Mouse (Mus musculus) limb, embryonic 13.5 days (tissue): ENCODE data around the gene Abcb1a. TPM values are rescaled to one million over a fixed set of nuclear protein-coding genes. Genes with fewer than 3 reads are reported as not detected.
"Not testable (repeated sequence)": the region's sequence is repeated elsewhere in the genome, so short reads cannot be mapped to it uniquely, and the experiment has no call there.

Experiments used
- ATAC-seq: fragments of 200-750 bp; cut with Nextera tagmentation; 2 replicates; pipeline ENCODE4 v1.8.0; 2017; ENCODE audit warnings: low read depth, moderate number of reproducible peaks, moderate TSS enrichment; ENCODE audit not compliant: low FRiP score
- H3K27ac ChIP-seq: fragments of 300-500 bp; sonication (generic); 2 replicates; pipeline ENCODE4 v1.5.1; 2015; ENCODE audit warnings: inconsistent platforms, mild to moderate bottlenecking, moderate library complexity
- H3K27me3 ChIP-seq: fragments of 300-500 bp; sonication (generic); 2 replicates; pipeline ENCODE4 v1.6.1; 2015; ENCODE audit warnings: mild to moderate bottlenecking, inconsistent platforms
- H3K36me3 ChIP-seq: fragments of 300-500 bp; sonication (generic); 2 replicates; pipeline ENCODE4 v1.6.1; 2015; ENCODE audit warnings: inconsistent platforms, mild to moderate bottlenecking, moderate library complexity
- H3K4me1 ChIP-seq: fragments of 300-500 bp; sonication (generic); 2 replicates; pipeline ENCODE4 v1.6.1; 2015; ENCODE audit warnings: inconsistent platforms
- H3K4me2 ChIP-seq: fragments of 300-500 bp; sonication (generic); replicated peaks from 2 replicates; pipeline ENCODE4 v1.6.1; 2015; ENCODE audit warnings: inconsistent platforms, mild to moderate bottlenecking, moderate library complexity
- H3K4me3 ChIP-seq: fragments of 300-500 bp; sonication (generic); 2 replicates; pipeline ENCODE4 v1.5.1; 2015; ENCODE audit warnings: moderate library complexity, mild to moderate bottlenecking, inconsistent platforms
- H3K9ac ChIP-seq: fragments of 300-500 bp; sonication (generic); 2 replicates; pipeline ENCODE4 v1.6.1; 2015; ENCODE audit warnings: mild to moderate bottlenecking, inconsistent platforms
- H3K9me3 ChIP-seq: fragments of 300-500 bp; sonication (generic); 2 replicates; pipeline ENCODE4 v1.6.1; 2016; ENCODE audit warnings: inconsistent platforms
- WGBS: fragments of 180-500 bp; shearing (Covaris S2); methylation state at CpG from one replicate; pipeline ENCODE4 v1.1.7; 2015; 5-methylcytosine and 5-hydroxymethylcytosine counted together
- polyA plus RNA-seq: library from polyadenylated mRNA; unstranded; fragments of >200 nt; fragmentation: Nextera tagmentation; extraction: Ambion mirVana; gene quantifications from 2 replicates; pipeline ENCODE4 v1.2.1, GENCODE M21; 2015

The Abcb1a gene
- polyA plus RNA-seq, 1 experiment from 2014 or later: 0.28 TPM

GRCm38 (mm10) chr5:8733307-8733706 is 73.4 kb downstream of the Abcb1a start:
- ATAC-seq, H3K4me2 ChIP-seq, H3K4me3 ChIP-seq, H3K36me3 ChIP-seq, H3K9me3 ChIP-seq, H3K4me1 ChIP-seq, H3K27me3 ChIP-seq, H3K27ac ChIP-seq, H3K9ac ChIP-seq: not testable (repeated sequence)
- WGBS: 65% methylated on average over 9 of the region's 10 CpGs

- Histone ChIP-seq H3K27me3 (no peaks in the 10 kb centered on the region), H3K4me2 (no peak overlapping the region), H3K36me3 (no peaks in the 10 kb centered on the region), H3K27ac (no peak overlapping the region), H3K9me3 (no peaks in the 10 kb centered on the region), H3K9ac (no peak overlapping the region), H3K4me1 (0 out of 2 replicates have a peak, but pooled peaks cover 3% of the 10 kb centered on the region), H3K4me3 (no peak overlapping the region)
- no peak for ATAC-seq
- WGBS: 78% methylated on average over 4 of the region's 4 CpGs
Measured at GRCm38 (mm10) chr5:8736389-8736788, 76.5 kb downstream of the Abcb1a start.

- no peak for ATAC-seq
- Histone ChIP-seq H3K27ac (no peak overlapping the region), H3K9ac (no peak overlapping the region), H3K27me3 (no peaks in the 10 kb centered on the region), H3K4me1 (0 out of 2 replicates have a peak, but pooled peaks cover 3% of the 10 kb centered on the region), H3K36me3 (no peaks in the 10 kb centered on the region), H3K4me2 (no peak overlapping the region), H3K9me3 (no peaks in the 10 kb centered on the region), H3K4me3 (no peak overlapping the region)
- WGBS: 91% methylated on average over 4 of the region's 4 CpGs
Measured at GRCm38 (mm10) chr5:8737062-8737461, 77.2 kb downstream of the Abcb1a start.

GRCm38 (mm10) chr5:8747244-8747643 is 87.4 kb downstream of the Abcb1a start:
- not testable (repeated sequence) for H3K4me3 ChIP-seq, H3K36me3 ChIP-seq, H3K4me2 ChIP-seq, H3K4me1 ChIP-seq, H3K27me3 ChIP-seq, H3K27ac ChIP-seq, H3K9me3 ChIP-seq, ATAC-seq, H3K9ac ChIP-seq
- WGBS: 94% methylated on average over 13 of the region's 13 CpGs

- ATAC-seq: no peak
Measured at GRCm38 (mm10) chr5:8772866-8773265, 113.0 kb downstream of the Abcb1a start.

GRCm38 (mm10) chr5:8778311-8778710 is 118.4 kb downstream of the Abcb1a start:
- no peaks in the 10 kb centered on the region for H3K9me3 ChIP-seq
- no peak for ATAC-seq
- no peaks in the 10 kb centered on the region for H3K4me1 ChIP-seq
- no peak overlapping the region for H3K9ac ChIP-seq
- no peak overlapping the region for H3K27ac ChIP-seq
- H3K4me2 ChIP-seq: no peak overlapping the region
- H3K27me3 ChIP-seq: no peaks in the 10 kb centered on the region
- WGBS: 80% methylated on average over 2 of the region's 2 CpGs
- H3K4me3 ChIP-seq: no peak overlapping the region
- no peaks in the 10 kb centered on the region for H3K36me3 ChIP-seq

More at GRCm38 (mm10) chr5:8772866-8773265, 113.0 kb downstream of the Abcb1a start:
- 65% methylated on average over 3 of the region's 3 CpGs for WGBS
- Histone ChIP-seq H3K27me3 (no peaks in the 10 kb centered on the region), H3K4me2 (no peak overlapping the region), H3K27ac (no peak overlapping the region), H3K4me1 (no peaks in the 10 kb centered on the region), H3K36me3 (no peaks in the 10 kb centered on the region), H3K4me3 (no peak overlapping the region), H3K9ac (no peak overlapping the region), H3K9me3 (no peaks in the 10 kb centered on the region)

- no peak for ATAC-seq
- Histone ChIP-seq H3K9ac (no peak overlapping the region), H3K27ac (no peak overlapping the region), H3K4me2 (no peak overlapping the region), H3K9me3 (no peaks in the 10 kb centered on the region), H3K27me3 (no peaks in the 10 kb centered on the region), H3K4me1 (no peaks in the 10 kb centered on the region), H3K36me3 (no peaks in the 10 kb centered on the region), H3K4me3 (no peak overlapping the region)
- WGBS: 88% methylated on average over 2 of the region's 2 CpGs
Measured at GRCm38 (mm10) chr5:8778751-8779150, 118.9 kb downstream of the Abcb1a start.

GRCm38 (mm10) chr5:8792281-8792680 is 132.4 kb downstream of the Abcb1a start:
- no peaks in the 10 kb centered on the region for H3K9me3 ChIP-seq
- no peak overlapping the region for H3K4me2 ChIP-seq
- no peak overlapping the region for H3K9ac ChIP-seq
- H3K4me1 ChIP-seq: no peaks in the 10 kb centered on the region
- H3K4me3 ChIP-seq: no peak overlapping the region
- H3K27ac ChIP-seq: no peak overlapping the region
- H3K27me3 ChIP-seq: 0 out of 2 replicates have a peak, but pooled peaks cover 6% of the 10 kb centered on the region
- no peaks in the 10 kb centered on the region for H3K36me3 ChIP-seq
- no peak for ATAC-seq
- 65% methylated on average over 4 of the region's 4 CpGs for WGBS

Other genes starting within 250 kb of the Abcb1a start
- 38.8 and 39.2 TPM in 2 replicates for gene Dbf4, start 237.4 kb upstream of the Abcb1a start, polyA plus RNA-seq
- 13.4 and 14.3 TPM in 2 replicates for gene Slc25a40, start 237.2 kb upstream of the Abcb1a start, polyA plus RNA-seq
- 5.6 and 6.8 TPM in 2 replicates for gene Rundc3b, start 37.1 kb upstream of the Abcb1a start, polyA plus RNA-seq
- 1.6 and 2.5 TPM in 2 replicates for gene Abcb1b, start 138.1 kb downstream of the Abcb1a start, polyA plus RNA-seq
- gene Abcb4, start 233.6 kb downstream of the Abcb1a start, polyA plus RNA-seq: 0.74 and 0.75 TPM in 2 replicates